Mouse (Mus musculus) testis, adult 2 months (tissue): Measurements from ENCODE around the gene Cep295nl.
"Not testable (repeated sequence)": the region's sequence is repeated elsewhere in the genome, so short reads cannot be mapped to it uniquely, and the experiment has no call there.

ENCODE experiments used
- CTCF ChIP-seq: fragments of 200-500 bp; IDR thresholded peaks from 2 replicates; pipeline ENCODE4 v1.5.1; 2012; ENCODE audit warnings: low read depth, mild to moderate bottlenecking, inconsistent platforms, low read length, moderate library complexity; ENCODE audit not compliant: control insufficient read depth, insufficient read depth, insufficient replicate concordance
- POLR2A ChIP-seq: fragments of 200-500 bp; IDR thresholded peaks from 2 replicates; pipeline ENCODE4 v1.6.1; 2012; ENCODE audit warnings: low read depth, mild to moderate bottlenecking, inconsistent platforms, low read length, moderate library complexity; ENCODE audit not compliant: control insufficient read depth

- TF ChIP-seq CTCF, POLR2A: not testable (repeated sequence)
Measured at GRCm38 (mm10) chr11:118387816-118388215, 45.5 kb upstream of the Cep295nl start.
